Mouse (Mus musculus) right cerebral cortex, postnatal 10 days (tissue): ENCODE data around the gene Ano3.

ENCODE experiments used
- DNase-seq, 2 experiments: peaks; one replicate each; pipeline ENCODE4 v3.0.0; 2021; ENCODE audit warnings: low spot score in 2 of 2

Ano3 gene

DNA sequence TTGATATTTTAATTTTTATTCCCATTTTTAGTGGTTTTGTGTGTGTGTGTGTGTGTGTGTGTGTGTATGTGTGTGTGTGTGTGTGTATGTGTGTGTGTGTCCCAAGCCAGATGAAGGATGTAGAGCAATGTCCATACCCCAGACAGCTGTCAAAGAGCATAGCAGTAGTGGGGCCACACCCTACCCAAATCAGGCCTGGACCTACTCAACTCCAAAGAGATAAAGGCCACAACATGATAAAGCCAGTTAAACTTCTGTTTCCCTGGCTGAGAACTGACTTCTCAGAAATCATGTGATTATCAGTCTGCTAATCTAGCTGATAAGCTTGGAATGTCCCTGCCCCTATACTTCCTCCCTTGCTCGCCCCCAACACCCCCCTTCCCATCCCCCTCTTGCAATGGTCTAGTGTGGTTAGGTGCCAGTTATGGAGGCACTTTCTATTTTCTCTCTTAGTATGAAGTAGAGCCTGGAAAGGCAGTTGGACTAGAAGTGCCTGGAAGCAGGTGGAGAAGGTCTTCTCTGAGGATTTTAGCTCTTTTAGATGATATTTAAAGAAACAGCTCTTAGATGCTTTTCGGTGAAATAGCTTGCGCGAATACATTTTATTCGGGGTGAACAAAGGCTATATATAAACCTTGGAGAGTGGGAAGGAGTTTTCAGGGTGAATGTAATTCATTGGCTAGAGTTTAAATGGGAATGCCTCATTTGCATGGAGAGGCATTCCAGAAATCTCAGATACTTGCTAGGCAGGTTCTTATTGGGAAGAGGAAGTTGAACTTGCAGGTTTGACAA lies 144.2 kb downstream of the Ano3 start:
- no peak for DNase-seq

- DNase-seq: no peak
These were observed 154.8 kb downstream of the Ano3 start for GRCm38 (mm10) chr2:110795928-110796327.

DNA sequence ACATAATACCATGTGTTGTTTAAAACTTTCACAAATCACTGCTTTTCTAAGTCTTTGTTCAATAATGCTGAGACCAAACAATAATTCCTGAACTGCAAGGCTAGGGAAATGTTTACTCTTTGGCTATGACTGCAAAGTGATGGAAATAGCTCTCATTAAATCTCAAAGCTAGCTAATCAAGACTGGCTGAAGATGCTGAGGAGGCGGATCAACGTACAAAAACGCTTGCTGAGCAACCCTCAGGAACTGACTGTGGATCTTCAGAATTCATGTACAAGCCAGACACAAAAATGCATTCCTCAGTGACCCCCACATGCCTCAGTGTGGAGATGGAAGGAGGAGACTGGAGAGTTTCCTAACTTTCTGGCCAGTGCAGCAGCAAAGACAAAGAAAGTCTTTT lies 155.3 kb downstream of the Ano3 start:
- no peak for DNase-seq

GRCm38 (mm10) chr2:110787396-110787795 lies 163.3 kb downstream of the Ano3 start:
- no peak for DNase-seq

DNA sequence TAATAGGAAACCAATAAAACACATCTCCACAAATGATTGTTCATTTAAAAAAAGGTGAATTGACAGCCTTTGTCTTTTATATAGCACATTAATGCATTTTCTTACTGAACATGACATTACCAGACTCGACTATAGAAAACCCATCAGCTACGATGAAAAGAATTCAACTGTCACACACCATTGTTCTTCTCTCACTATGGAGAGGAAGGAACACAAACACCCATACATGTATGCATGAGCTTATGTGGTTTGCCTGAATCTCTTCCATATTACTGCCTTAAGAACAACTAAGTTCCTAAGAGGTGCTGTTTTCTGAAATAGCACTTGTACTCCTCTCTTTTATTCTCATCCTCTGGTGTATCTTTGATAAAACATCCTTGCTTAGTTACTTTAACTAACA lies 191.3 kb downstream of the Ano3 start:
- DNase-seq: no peak

DNA sequence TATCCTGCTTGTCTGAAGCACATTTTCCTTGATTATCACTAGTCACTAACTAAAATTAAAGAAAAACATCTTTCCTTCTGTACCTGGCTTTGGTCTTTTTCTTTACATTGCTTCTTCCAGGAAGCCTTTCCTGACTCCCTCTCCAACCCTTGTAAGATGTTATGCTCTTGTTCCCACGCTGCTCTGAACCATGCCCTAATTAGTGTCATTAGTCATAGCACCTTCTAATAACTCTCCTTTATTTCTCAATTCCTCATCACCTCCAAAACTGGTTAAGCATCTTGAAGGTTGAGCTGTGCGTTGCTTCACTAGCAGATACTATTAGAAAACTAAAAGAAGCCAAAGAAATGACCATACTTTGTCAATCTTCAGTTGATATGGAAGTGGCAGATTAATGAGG lies 193.2 kb downstream of the Ano3 start:
- no peak for DNase-seq

GRCm38 (mm10) chr2:110740493-110740892 lies 210.2 kb downstream of the Ano3 start:
- no peak for DNase-seq

DNA sequence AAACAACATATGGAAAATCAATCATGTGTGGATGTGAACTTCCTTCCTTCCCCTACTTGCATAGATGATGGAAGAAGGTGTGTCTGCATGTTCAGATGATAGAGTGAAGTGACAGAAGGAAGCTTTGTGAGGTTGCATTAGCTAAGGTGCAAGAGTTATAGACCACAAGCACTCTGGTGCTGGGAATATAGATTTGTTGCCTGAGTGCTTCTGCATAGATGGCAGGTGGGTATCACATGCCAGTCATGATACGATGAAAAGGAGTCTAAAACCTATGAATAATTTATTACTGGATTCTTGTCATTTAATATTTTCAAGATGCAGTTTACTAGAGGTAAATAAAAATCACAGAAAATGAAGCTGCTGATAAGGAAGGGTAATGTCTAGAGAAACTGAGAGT lies 210.9 kb downstream of the Ano3 start:
- DNase-seq: no peak

DNA sequence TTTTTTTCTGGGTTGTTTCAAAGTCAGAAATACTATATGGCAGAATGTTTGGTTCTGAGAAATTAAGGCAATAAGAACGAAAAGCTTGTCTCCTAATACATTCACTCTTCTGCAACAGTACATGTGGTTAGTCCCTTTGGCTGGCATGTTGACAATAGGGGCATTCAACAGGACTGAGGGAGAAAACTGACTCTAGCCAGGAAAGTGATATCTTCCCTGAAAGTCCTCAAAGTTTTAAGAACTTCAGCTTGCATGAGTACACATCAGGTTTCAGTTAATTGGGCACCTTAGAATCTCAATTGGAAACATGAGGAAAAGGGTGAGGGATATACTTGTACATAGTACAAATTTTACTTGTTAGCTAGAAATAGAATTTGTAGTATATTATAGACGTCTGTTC lies 212.7 kb downstream of the Ano3 start:
- DNase-seq: no peak

DNA sequence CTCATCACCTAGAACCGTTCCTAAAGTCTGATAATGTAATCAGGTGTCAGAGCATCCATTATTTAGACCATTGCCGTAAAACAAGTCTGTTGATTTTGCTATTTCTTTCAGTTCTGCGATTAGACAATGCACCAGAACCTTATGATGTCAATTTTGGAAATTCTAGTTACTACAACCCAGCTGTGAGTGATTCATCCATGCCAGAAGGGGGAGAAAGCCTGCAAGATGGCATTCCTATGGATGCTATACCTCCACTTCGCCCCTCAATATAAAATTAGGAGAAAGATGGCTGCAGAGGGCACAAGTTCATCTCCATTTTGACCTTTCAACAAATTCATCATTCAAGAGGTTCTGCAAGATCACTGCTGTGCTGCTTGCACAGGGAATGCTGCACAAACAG lies 213.5 kb downstream of the Ano3 start:
- peak in 1 of 2 experiments; percentile 25 for DNase-seq

DNA sequence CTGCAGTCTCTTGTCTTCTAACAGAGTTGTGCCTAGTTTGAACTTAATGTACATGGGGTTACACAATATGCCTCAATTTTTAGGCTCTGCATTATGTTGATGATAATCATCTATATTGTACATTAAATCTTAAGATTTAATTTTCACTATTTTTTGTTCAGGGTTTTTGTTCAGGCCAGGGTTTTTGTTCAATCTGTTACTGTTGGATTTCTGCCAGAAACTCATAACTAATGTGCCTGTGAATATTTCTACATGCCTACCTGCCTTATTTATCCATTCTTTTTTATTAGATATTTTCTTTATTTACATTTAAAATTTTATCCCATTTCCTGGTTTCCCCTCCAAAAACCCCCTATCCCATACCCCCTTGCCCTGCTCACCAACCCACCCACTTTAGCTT lies 224.6 kb downstream of the Ano3 start:
- DNase-seq: no peak

DNA sequence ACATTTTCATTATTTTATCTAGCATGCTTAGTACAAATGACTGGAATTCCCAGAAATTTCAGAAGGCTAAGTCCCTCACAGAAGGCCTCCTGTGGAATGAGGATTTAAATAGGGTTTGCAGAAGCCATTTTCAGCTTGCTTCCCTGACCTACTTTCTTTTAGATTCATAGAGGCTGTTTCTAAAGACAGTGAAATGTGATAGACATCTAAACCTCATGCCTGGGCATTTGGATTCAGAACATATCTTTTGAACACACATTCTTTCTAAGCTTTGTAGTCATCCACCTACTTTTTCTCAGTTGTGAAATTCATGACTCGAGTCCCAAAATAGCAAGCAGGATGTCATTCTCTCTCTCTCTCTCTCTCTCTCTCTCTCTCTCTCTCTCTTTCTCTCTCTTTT lies 228.5 kb downstream of the Ano3 start:
- no peak for DNase-seq

DNA sequence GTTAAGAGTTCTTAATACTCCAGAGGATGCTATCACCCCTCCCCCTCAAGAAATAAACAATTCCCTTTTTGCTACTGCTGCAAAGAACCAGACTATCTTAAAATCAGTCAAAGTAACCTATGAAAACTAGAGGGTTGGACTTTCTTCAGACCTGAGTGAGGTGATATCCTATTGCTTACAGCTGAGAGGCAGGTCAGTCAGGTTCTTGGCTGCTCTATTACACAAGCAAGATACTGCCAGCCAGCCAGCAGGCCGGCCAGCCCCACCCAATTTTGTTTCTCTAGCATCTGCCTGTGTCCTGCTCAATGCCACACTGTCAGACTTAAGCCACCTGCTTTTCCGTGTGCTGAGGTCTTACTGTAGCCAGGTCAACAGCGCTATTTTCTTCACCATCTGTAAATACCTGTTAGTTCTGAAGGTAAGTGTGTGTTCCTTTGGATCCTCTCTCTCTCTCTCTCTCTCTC lies 229.4 kb downstream of the Ano3 start, which contains the start of gene Muc15:
Gene Muc15 (plus strand): TSS at position 51 of the 464 bp plus-strand sequence.
- no peak for DNase-seq

DNA sequence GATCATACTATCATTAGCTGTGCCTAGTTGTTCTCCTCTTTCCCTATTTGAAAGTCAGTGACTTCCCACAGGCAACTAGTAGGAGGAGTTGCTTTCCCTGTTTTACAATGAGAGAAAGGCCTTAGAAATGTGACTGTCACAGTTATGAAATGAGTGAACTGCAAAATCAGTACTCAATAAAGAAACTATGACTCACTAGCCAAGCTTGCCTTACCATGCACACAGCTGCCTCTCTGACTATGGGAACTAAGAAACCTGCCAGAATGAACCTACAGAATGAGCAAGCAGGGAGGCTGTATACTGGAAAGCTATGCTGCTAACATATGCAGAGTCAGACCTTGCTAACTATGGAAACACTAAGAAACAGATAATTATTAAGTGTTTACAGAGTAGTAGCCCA lies 231.7 kb downstream of the Ano3 start:
- DNase-seq: no peak

GRCm38 (mm10) chr2:110710055-110710720 lies 240.5 kb downstream of the Ano3 start:
- peak; percentile 45 to 56 for DNase-seq

GRCm38 (mm10) chr2:110709436-110709835 lies 241.3 kb downstream of the Ano3 start:
- no peak for DNase-seq

GRCm38 (mm10) chr2:110671071-110671624 lies 279.6 kb downstream of the Ano3 start:
- no peak for DNase-seq

GRCm38 (mm10) chr2:110663329-110663728 lies 287.4 kb downstream of the Ano3 start:
- no peak for DNase-seq

GRCm38 (mm10) chr2:110644846-110645245 lies 305.9 kb downstream of the Ano3 start:
- DNase-seq: no peak

GRCm38 (mm10) chr2:110644358-110644757 lies 306.4 kb downstream of the Ano3 start:
- DNase-seq: no peak
